Mouse (Mus musculus) G1E (cell line): ENCODE measurements around the gene Kcnb1.

ENCODE experiments used
- CTCF ChIP-seq: IDR thresholded peaks from 2 replicates; pipeline ENCODE4 v1.5.1; 2012; ENCODE audit warnings: low read depth, low read length, inconsistent platforms, mixed read lengths
- GATA1 ChIP-seq: IDR thresholded peaks from 2 replicates; pipeline ENCODE4 v1.6.1; 2012; ENCODE audit warnings: borderline replicate concordance, low read length, inconsistent platforms, mixed read lengths
- GATA2 ChIP-seq: IDR thresholded peaks from 2 replicates; pipeline ENCODE4 v1.6.1; 2012; ENCODE audit warnings: low read depth, low read length, inconsistent platforms, borderline replicate concordance
- TAL1 ChIP-seq: conservative IDR thresholded peaks from 2 replicates; pipeline ENCODE4 v1.6.1; 2012; ENCODE audit warnings: low read depth, low read length, inconsistent platforms, mixed read lengths

- TF ChIP-seq CTCF, result no peak
- TF ChIP-seq GATA2, result no peak
- TF ChIP-seq GATA1, result no peak
- TF ChIP-seq TAL1, result no peak
Observed at GRCm38 (mm10) chr2:167123936-167124335, 66.0 kb downstream of the Kcnb1 start.
